Mouse (Mus musculus) adrenal gland, postnatal 14 days (tissue): Measurements from ENCODE around the gene Col4a3bp. TPM values are rescaled to one million over a fixed set of nuclear protein-coding genes. Genes with fewer than 3 reads are reported as not detected.
A peak's percentile ranks its signal among the peaks of the same experiment; 100 is the strongest.
"Not testable (repeated sequence)": the region's sequence is repeated elsewhere in the genome, so short reads cannot be mapped to it uniquely, and the experiment has no call there.

Experiments used
- DNase-seq: peaks from one replicate; pipeline ENCODE4 v3.0.0; 2021; ENCODE audit warnings: mixed read lengths
- total RNA-seq: library from RNA; stranded (reverse); gene quantifications from 2 replicates; pipeline ENCODE4 v1.2.3, GENCODE M21; 2021

The Col4a3bp gene
- total RNA-seq, 1 experiment from 2014 or later: 81.6 TPM

DNA sequence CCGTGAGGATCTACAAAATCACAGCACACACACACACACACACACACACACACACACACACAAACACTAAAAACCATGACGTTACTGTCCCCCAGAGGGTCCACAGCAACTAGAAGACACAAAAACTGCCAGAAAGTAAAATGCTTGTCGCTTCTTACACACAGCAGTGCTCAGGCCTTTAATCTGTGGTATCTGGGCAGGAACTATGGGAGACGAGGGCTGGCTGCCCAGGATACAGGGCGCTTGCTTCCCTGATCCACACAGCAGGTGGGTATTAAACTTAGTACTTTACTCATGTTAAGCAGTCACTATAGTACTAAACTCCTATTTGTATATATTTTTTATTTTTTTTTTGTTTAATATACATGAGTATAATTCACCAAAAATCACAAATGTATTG lies 103.4 kb downstream of the Col4a3bp start:
- no peak for DNase-seq

DNA sequence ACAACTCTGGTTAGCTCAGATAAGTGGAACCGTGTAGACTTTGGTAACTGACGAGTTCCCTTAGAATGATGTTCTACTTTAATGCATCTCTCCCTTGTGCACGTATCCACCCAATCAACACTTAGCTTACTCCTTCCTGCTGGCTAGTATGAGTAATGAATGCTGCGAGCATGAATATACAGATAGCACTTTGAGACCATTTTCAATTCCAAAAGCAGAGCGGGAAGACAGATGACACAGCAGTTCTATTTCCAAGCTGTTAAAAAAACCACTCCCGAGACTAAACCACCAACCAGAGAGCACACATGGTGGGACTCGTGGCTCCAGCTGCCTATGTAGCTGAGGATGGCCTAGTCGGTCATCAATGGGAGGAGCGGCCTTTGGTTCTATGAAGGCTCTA lies 110.6 kb downstream of the Col4a3bp start:
- DNase-seq: no peak

DNA sequence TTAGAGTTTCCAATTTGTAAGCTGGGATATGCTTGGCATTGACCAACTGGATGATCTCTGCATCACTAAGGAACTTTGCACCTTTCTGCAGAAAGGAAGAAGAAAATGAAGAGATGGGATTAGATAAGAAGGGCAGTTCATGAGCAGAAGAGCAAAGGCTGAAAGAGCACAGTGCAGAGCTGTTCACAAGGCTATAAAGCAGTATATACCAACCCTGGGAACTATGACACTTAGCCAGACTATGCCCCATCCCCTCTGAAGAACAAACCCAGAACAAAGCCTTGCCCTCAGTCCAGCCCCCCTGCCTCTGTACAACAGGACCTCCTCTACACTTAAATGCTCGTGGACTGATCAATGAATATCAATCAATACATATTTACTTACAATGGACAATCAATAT lies 114.3 kb downstream of the Col4a3bp start:
- DNase-seq: no peak

DNA sequence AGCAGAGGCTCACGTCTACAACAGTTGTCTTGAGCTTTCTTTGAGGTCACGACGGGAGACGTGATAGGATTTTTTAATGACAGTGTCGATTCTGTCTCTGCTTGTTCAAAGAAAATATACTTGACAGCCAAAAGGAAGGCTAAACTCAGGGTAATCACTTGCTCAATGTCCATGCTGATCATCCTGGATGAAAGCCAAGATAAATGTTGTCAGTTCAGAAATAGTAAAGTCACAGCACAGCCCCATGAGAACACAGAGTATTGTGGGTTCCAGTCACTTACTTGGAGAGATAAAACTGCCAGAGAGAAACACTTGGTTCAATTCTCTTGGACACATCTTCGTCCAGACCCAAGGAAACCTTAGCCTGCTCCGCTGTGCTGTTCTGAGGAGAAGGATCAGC lies 116.5 kb downstream of the Col4a3bp start:
- DNase-seq: no peak

GRCm38 (mm10) chr13:96660095-96660860 lies 117.9 kb downstream of the Col4a3bp start:
- DNase-seq: no peak

- not testable (repeated sequence) for DNase-seq
These were observed 120.7 kb downstream of the Col4a3bp start for GRCm38 (mm10) chr13:96663120-96663519.

GRCm38 (mm10) chr13:96664419-96664974 lies 122.1 kb downstream of the Col4a3bp start:
- DNase-seq: no peak

- DNase-seq: no peak
These were observed 127.6 kb downstream of the Col4a3bp start for GRCm38 (mm10) chr13:96670019-96670405.

- DNase-seq: peak; percentile 98
These were observed 128.1 kb downstream of the Col4a3bp start, which contains the start of gene Hmgcr for GRCm38 (mm10) chr13:96670406-96671077. Gene Hmgcr (minus strand): TSS chr13:96670936.

- peak; percentile 20 for DNase-seq
These were observed 128.9 kb downstream of the Col4a3bp start for GRCm38 (mm10) chr13:96671078-96671905.

GRCm38 (mm10) chr13:96671906-96672234 lies 129.5 kb downstream of the Col4a3bp start:
- no peak for DNase-seq

DNA sequence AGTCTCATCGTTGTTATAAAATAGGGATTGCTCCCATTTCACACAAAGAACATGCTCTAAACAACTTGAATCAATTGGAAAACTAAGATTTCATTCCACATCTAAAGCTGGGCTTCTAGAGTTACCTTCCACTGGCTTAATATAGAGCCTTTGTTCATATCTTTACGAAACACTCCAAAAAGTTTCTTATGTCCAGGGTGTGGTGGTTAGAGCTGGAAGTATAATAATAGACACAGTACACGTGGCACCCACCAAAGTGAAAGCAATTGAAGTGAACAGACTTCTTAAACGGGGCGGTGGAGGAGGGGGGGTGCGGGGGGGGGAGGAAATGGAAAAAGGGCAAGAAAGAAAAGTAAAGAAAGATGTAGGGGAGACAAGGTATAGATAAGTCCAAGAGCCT lies 129.9 kb downstream of the Col4a3bp start:
- no peak for DNase-seq

GRCm38 (mm10) chr13:96673817-96674216 lies 131.4 kb downstream of the Col4a3bp start:
- DNase-seq: no peak

DNA sequence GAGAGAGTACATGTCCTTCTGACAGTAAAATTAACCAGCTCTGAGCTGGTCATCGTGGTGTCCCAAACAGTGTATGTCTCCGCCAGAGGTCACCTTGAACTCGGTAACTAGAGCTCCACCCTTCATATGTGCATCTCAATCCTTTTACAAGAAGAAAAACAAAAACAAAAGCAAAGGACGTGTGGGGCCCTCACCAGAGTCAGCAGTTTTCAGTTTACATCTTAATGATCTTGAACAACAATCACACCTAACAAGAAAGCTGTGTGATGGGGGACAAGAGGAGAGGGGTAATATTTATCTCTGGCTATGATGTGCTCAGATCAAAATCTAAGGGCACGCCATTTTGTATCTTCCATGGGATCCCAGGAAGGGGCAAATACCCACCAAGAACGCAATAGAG lies 133.3 kb downstream of the Col4a3bp start:
- no peak for DNase-seq

GRCm38 (mm10) chr13:96677071-96677470 lies 134.7 kb downstream of the Col4a3bp start:
- DNase-seq: no peak

DNA sequence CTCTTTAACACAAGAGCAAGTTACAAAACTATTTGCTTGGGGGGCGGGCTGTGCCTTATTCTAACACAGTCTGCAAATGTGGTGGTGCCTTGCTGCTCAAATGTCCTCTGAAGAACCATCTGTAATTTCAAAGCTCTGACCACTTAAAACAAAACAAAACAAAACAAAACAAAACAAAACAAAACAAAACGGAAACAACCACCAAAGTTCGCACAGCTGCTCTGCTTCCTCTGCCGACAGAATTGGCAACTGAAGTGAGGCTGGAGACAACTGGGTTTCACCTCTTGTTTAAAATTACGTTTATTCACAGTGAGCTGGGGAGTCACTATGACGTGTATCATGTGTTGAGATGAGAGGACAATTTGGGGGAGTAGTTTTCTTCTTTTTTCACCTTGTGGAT lies 136.2 kb downstream of the Col4a3bp start:
- DNase-seq: no peak

GRCm38 (mm10) chr13:96680163-96681087 lies 138.0 kb downstream of the Col4a3bp start:
- no peak for DNase-seq

DNA sequence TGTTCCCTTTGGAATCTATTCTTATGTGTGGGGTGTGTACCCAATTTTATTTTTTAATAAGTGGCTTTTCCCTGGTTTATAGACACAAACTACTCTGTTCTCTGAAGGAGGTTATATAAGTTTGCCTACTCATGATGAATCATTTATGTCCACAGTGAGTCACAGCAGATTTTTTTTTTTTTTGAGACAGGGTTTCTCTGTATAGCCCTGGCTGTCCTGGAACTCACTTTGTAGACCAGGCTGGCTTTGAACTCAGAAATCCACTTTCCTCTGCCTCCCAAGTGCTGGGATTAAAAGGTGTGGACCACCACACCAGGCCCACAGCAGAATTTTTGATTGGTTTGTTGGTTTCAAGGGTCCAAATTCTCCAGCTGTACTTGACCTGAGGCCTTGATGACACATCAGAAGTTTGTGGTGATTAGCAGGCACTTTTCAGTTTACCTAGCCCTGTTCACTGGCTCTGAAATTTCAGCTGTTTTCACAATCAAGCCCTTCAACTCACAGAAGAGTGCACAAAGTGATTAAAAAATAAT lies 138.7 kb downstream of the Col4a3bp start:
- DNase-seq: no peak

GRCm38 (mm10) chr13:96684779-96685178 lies 142.4 kb downstream of the Col4a3bp start:
- no peak for DNase-seq

- no peak for DNase-seq
These were observed 144.8 kb downstream of the Col4a3bp start for GRCm38 (mm10) chr13:96687261-96687660.
